Mouse (Mus musculus) CH12.LX (cell line): ENCODE measurements around the gene Iyd.

ENCODE experiments used
- BHLHE40 ChIP-seq: IDR thresholded peaks from 2 replicates; pipeline ENCODE4 v1.6.1; 2011; ENCODE audit warnings: mild to moderate bottlenecking, low read depth, low read length, improper control_type of control experiment
- E2F4 ChIP-seq: IDR thresholded peaks from 2 replicates; pipeline ENCODE4 v1.6.1; 2011; ENCODE audit warnings: low read depth, low read length, improper control_type of control experiment; ENCODE audit not compliant: insufficient replicate concordance
- EP300 ChIP-seq: IDR thresholded peaks from 2 replicates; pipeline ENCODE4 v1.6.1; 2011; ENCODE audit warnings: low read length, improper control_type of control experiment
- POLR2A ChIP-seq: IDR thresholded peaks from 2 replicates; pipeline ENCODE4 v1.6.1; 2011; ENCODE audit warnings: low read depth, mild to moderate bottlenecking, improper control_type of control experiment, low read length
- POLR2AphosphoS2 ChIP-seq: IDR thresholded peaks from 2 replicates; pipeline ENCODE4 v1.6.1; 2011; ENCODE audit warnings: low read depth, low read length, improper control_type of control experiment
- RAD21 ChIP-seq: IDR thresholded peaks from 2 replicates; pipeline ENCODE4 v1.6.1; 2011; ENCODE audit warnings: low read depth, mild to moderate bottlenecking, low read length, improper control_type of control experiment, moderate library complexity
- ZKSCAN1 ChIP-seq: IDR thresholded peaks from 2 replicates; pipeline ENCODE4 v1.6.1; 2012; ENCODE audit warnings: low read depth, inconsistent platforms, low read length, improper control_type of control experiment, borderline replicate concordance

GRCm38 (mm10) chr10:3508746-3509145 is 31.3 kb upstream of the Iyd start:
- TF ChIP-seq EP300 (no peak), E2F4 (no peak), ZKSCAN1 (no peak), RAD21 (no peak), POLR2A (no peak), POLR2AphosphoS2 (no peak), BHLHE40 (no peak)
